ENCODE assay signal across 8 mouse cellular contexts in the genomic region with DNA sequence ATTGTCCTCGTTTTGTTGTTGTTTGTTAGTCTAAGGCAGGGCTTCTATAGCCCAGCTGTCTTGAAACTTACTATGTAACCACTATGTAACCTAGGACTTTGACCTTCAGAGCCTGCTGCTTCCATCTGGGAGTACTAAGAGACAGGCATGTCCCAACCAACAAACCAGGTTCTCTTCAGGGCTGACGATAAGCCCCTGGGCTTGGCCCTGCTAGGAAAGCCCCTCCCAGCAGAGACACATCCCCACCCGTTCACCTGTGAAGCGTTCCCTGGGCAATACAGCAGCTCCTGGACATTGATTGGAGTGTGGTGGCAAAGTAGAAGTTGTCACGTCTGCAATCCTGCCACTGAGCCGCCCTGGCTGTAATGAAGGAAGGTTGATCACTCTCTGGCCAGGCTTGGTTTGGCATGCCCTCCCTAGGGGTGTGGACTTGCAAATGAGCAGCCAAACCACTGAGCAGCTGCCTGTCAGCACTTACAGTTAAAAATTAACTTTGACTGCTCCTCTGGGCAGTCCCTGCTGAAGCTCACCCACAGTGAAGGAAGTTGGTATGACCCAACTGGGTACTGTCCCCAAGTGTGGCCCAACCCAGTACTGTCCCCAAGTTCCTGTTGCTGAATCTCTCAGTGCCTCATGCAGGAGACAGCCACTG.
DNase-seq lines count a peak whose midpoint lies in the region; ATAC-seq lines count a peak whose summit lies in the region.

No protein-coding gene starts in this region.

- no peak overlapping the region for H3K4me2 ChIP-seq in embryonic facial prominence, embryonic 14.5 days (ENCODE audit: low read depth, low read length)
- no peak overlapping the region for H3K4me2 ChIP-seq in hindbrain, embryonic 16.5 days (ENCODE audit: low read length)
- peak overlapping the region; percentile 40 for H3K4me2 ChIP-seq in liver, embryonic 15.5 days

- no peak overlapping the region for H3K4me3 ChIP-seq in embryonic facial prominence, embryonic 14.5 days (ENCODE audit: low read depth, low read length)
- no peak overlapping the region for H3K4me3 ChIP-seq in embryonic facial prominence, embryonic 10.5 days
- H3K4me3 ChIP-seq in hindbrain, embryonic 16.5 days (ENCODE audit: low read length) = no peak overlapping the region
- H3K4me3 ChIP-seq in liver, embryonic 15.5 days (replicated peaks) = peak overlapping the region; percentile 40

- H3K9ac ChIP-seq in embryonic facial prominence, embryonic 14.5 days (ENCODE audit: low read depth, low read length) = no peak overlapping the region
- no peak overlapping the region for H3K9ac ChIP-seq in hindbrain, embryonic 16.5 days (ENCODE audit: low read depth, low read length)
- H3K9ac ChIP-seq in liver, embryonic 15.5 days = no peak overlapping the region

- H3K27me3 ChIP-seq in embryonic facial prominence, embryonic 14.5 days (replicated peaks; ENCODE audit: control insufficient read depth, insufficient read depth, low read length) = no peaks in the 10 kb centered on the region
- no peaks in the 10 kb centered on the region for H3K27me3 ChIP-seq in embryonic facial prominence, embryonic 10.5 days (replicated peaks; ENCODE audit: low read depth, poor library complexity, severe bottlenecking)
- no peaks in the 10 kb centered on the region for H3K27me3 ChIP-seq in hindbrain, embryonic 16.5 days (replicated peaks; ENCODE audit: control insufficient read depth, insufficient read depth, low read length)
- no peaks in the 10 kb centered on the region for H3K27me3 ChIP-seq in liver, embryonic 15.5 days

- 0 out of 2 replicates have a peak, but pooled peaks cover 6% of the 10 kb centered on the region for H3K36me3 ChIP-seq in embryonic facial prominence, embryonic 14.5 days (ENCODE audit: control insufficient read depth, insufficient read depth, low read length)
- H3K36me3 ChIP-seq in embryonic facial prominence, embryonic 10.5 days (replicated peaks) = peaks cover 30% of the 10 kb centered on the region
- H3K36me3 ChIP-seq in hindbrain, embryonic 16.5 days (ENCODE audit: control insufficient read depth, insufficient read depth, low read length) = no peaks in the 10 kb centered on the region
- H3K36me3 ChIP-seq in liver, embryonic 15.5 days (replicated peaks) = no peaks in the 10 kb centered on the region

- no peak for ATAC-seq in embryonic facial prominence, embryonic 14.5 days (ENCODE audit: low read depth)
- ATAC-seq in hindbrain, embryonic 16.5 days = 0 out of 2 replicates have a peak, but pooled peaks have one; percentile 10
- peak; percentile 84 for ATAC-seq in liver, embryonic 15.5 days (ENCODE audit: insufficient read depth)

- peak; percentile 45 for DNase-seq in embryonic facial prominence, embryonic 14.5 days (ENCODE audit: low spot score)
- DNase-seq in embryonic facial prominence, embryonic 10.5 days (ENCODE audit: low spot score) = no peak
- DNase-seq in gastrocnemius, adult 18-20 months (ENCODE audit: low spot score) = peak; percentile 83
- peak; percentile 46 for DNase-seq in spleen, adult 18-20 months
- no peak for DNase-seq in T-cell, adult 2 months (ENCODE audit: low spot score)
- DNase-seq in embryo, embryonic 10.5 days (ENCODE audit: low spot score) = no peak

- no peak overlapping the region for H3K27ac ChIP-seq in embryonic facial prominence, embryonic 14.5 days (replicated peaks; ENCODE audit: low read depth, low read length)
- H3K27ac ChIP-seq in embryonic facial prominence, embryonic 10.5 days (replicated peaks) = no peak overlapping the region
- no peak overlapping the region for H3K27ac ChIP-seq in hindbrain, embryonic 16.5 days (ENCODE audit: low read depth, low read length)
- peak overlapping the region; percentile 77 for H3K27ac ChIP-seq in liver, embryonic 15.5 days (replicated peaks)

- H3K9me3 ChIP-seq in embryonic facial prominence, embryonic 14.5 days (ENCODE audit: control insufficient read depth, low read length) = no peaks in the 10 kb centered on the region
- no peaks in the 10 kb centered on the region for H3K9me3 ChIP-seq in embryonic facial prominence, embryonic 10.5 days
- no peaks in the 10 kb centered on the region for H3K9me3 ChIP-seq in hindbrain, embryonic 16.5 days (ENCODE audit: control insufficient read depth, low read length)
- H3K9me3 ChIP-seq in liver, embryonic 15.5 days (replicated peaks) = no peaks in the 10 kb centered on the region

- peaks cover 15% of the 10 kb centered on the region; the same call in 1 of the 2 replicates for H3K4me1 ChIP-seq in embryonic facial prominence, embryonic 14.5 days (ENCODE audit: control insufficient read depth, insufficient read depth, low read length)
- H3K4me1 ChIP-seq in embryonic facial prominence, embryonic 10.5 days = peaks cover 21% of the 10 kb centered on the region
- H3K4me1 ChIP-seq in hindbrain, embryonic 16.5 days (ENCODE audit: control insufficient read depth, insufficient read depth, low read depth, low read length) = peaks cover 14% of the 10 kb centered on the region
- H3K4me1 ChIP-seq in liver, embryonic 15.5 days (replicated peaks) = peaks cover 8% of the 10 kb centered on the region; the same call in 1 of the 2 replicates

- WGBS in embryonic facial prominence, embryonic 14.5 days = 63% methylated on average over 6 of the region's 6 CpGs
- 82% methylated on average over 6 of the region's 6 CpGs for WGBS in embryonic facial prominence, embryonic 10.5 days
- WGBS in hindbrain, embryonic 16.5 days = 67% methylated on average over 6 of the region's 6 CpGs
- WGBS in liver, embryonic 15.5 days (ENCODE audit: insufficient replicate concordance) = 36% methylated on average over 6 of the region's 6 CpGs

Comparison
In these comparisons a context has a peak if more than half of its experiments do, and no peak if none do; other contexts are left out.
1. DNase-seq: peak in embryonic facial prominence, embryonic 14.5 days (single experiment), gastrocnemius, adult 18-20 months (single experiment) and spleen, adult 18-20 months (2 of 2); none in embryonic facial prominence, embryonic 10.5 days (single experiment), T-cell, adult 2 months (single experiment) and embryo, embryonic 10.5 days (single experiment).